Mouse (Mus musculus): ENCODE measurements around the gene Etv6. TPM values are rescaled to one million over a fixed set of nuclear protein-coding genes. Genes with fewer than 3 reads are reported as not detected.
A peak's percentile ranks its signal among the peaks of the same experiment; 100 is the strongest.

Gene Etv6
- polyA plus RNA-seq, 1 experiment: 23.4 TPM

DNA sequence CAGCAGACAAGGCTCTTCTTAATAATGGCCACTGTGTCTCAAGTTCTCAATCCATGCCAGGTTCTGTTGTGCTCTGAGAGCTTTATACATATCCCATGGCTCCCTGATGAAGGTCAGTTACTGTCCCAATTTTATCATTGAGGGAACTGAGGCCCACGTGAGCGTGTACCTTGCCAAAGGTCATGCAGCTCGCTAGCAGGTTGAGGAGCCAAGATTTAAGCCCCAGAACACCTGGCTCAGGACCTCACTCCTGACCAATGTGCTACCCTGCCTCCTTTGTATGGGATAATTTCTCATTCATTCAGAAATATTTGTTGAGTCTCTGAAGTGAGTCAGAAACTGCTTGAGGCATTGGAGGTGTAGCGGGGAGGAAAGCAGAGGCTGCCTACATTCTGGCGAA is 170.8 kb downstream of the Etv6 start:
- Histone ChIP-seq H3K27ac (ENCODE audit: insufficient read depth, low read depth, low read length) (no peak overlapping the region), H3K4me1 (ENCODE audit: control insufficient read depth, insufficient read depth, low read length) (peaks cover 23% of the 10 kb centered on the region), H3K4me3 (ENCODE audit: insufficient read depth, low read length) (no peak overlapping the region)
- TF ChIP-seq POLR2A (IDR thresholded peaks at IDR 0.05; ENCODE audit: borderline replicate concordance, low read depth, low read length) (no peak), CTCF (IDR thresholded peaks at IDR 0.05; ENCODE audit: low read depth, low read length) (no peak)

DNA sequence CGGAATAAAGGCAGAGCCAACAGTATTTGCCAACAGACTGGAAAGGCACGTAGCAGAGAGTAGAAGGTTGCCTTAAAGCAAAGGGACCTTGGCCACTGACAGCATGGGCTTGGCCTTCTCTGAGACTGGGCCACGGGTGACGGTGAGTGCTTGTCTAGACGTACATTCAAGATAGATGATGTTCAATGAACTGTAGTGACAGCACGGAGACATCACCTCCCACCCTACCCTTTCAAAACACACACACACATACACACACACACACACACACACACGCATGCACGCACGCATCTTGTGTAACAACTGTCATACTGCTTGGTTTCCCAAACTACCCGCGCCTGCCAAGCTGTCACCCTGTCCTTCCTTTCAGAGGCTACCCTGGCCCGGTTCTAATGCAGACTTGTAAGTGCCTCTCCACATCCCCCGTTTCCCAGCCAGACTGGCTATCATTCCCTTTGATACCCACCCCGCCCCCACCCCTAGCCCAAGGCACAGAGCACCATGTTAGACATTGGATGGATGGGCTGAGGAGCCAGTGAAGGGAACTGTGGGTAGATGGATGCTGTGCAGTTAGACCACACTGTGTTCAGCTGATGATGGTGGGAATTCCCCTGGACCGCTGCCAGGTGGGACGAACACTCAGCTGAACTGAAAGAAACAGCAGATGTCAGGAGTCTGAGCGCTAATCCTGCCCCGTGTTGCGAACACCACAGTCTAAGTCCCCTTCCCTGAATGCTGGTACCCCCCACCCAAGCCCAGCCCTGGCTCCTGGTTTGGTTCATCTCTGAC is 172.1 kb downstream of the Etv6 start:
- no peak for TF ChIP-seq CTCF (IDR thresholded peaks at IDR 0.05; ENCODE audit: low read depth, low read length)
- no peak for TF ChIP-seq POLR2A (IDR thresholded peaks at IDR 0.05; ENCODE audit: borderline replicate concordance, low read depth, low read length)
- H3K27ac ChIP-seq (ENCODE audit: insufficient read depth, low read depth, low read length): no peak overlapping the region
- H3K4me1 ChIP-seq (ENCODE audit: control insufficient read depth, insufficient read depth, low read length): peaks cover 16% of the 10 kb centered on the region
- H3K4me3 ChIP-seq (ENCODE audit: insufficient read depth, low read length): no peak overlapping the region

DNA sequence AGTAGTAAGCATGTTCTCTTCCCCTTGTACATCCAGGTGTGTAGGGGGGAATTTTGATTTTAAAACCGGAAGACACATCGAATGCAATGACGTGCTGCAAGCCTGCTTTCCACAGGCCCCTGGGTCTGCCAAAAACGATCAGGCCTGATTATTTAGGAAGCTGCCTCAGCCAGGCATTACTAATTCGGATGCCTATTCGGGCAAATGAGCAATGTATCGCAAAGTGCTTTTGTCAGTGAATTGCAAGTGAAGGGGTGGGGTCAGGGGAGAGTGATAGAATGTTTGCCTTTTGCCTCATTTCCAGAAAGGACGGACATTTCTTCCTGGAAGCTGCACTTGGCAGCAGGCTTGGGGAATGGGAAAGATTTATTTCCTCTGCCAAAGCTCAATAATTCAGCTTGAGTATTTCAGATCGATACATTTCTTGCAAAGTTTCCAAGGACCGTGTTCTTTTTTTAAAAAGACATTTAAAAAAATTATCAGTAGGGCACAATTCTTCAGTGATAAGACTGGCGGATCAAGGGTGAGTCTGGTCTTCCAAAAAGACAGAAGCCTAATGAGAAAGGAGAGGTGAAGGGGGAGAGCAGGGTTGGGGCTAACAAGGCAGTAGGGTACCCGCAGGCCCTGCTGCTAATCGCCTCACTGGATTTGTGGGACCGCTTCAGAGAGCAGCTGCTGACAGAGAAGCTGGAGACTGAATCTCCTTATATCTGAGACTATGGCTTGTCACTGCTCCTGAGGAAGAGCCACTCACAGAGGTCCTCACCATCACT is 172.9 kb downstream of the Etv6 start:
- H3K27ac ChIP-seq (ENCODE audit: insufficient read depth, low read depth, low read length): no peak overlapping the region
- TF ChIP-seq POLR2A (IDR thresholded peaks at IDR 0.05; ENCODE audit: borderline replicate concordance, low read depth, low read length): no peak
- no peak for TF ChIP-seq CTCF (IDR thresholded peaks at IDR 0.05; ENCODE audit: low read depth, low read length)
- no peak overlapping the region for H3K4me3 ChIP-seq (ENCODE audit: insufficient read depth, low read length)
- H3K4me1 ChIP-seq (ENCODE audit: control insufficient read depth, insufficient read depth, low read length): peaks cover 12% of the 10 kb centered on the region

DNA sequence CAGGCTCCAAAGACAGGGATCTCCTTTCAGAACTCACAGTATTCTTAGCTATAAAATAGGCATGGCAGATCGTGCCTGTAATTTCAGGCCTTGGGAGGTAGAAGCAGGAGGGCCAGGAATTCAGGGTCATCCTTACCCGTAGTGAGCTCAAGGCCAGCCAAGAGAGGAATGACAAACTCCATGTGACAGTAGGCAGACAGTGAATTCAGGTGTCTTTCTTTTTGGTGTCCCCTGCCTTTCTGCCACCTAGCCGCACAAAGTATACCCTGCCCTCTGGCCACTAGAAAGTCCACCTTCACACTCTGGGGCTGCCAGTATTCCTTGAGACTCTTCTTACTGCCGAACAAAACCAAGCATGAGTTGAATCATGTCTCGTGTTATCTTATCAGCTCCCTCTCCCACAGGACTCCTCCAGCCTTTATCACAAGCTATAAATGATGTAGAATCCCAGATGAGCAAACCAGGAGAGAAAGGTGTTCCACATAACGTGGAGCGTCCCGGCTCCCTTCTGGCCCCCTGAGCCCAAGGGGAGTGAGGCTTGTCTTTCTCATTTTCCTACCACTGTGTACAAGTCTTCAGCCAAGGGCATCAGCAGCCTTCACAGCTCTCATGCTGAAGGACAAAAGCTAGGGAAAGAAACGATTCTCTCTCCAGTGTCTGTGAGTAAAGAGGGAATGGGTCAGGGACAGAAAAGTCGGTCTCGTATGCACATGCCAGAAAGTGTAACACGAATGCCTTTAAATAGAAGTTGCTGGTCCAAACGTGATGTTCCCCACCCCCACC is 175.4 kb downstream of the Etv6 start:
- Histone ChIP-seq H3K27ac (ENCODE audit: insufficient read depth, low read depth, low read length) (no peak overlapping the region), H3K4me3 (ENCODE audit: insufficient read depth, low read length) (no peak overlapping the region), H3K4me1 (ENCODE audit: control insufficient read depth, insufficient read depth, low read length) (peaks cover 12% of the 10 kb centered on the region)
- TF ChIP-seq CTCF (IDR thresholded peaks at IDR 0.05; ENCODE audit: low read depth, low read length) (no peak), POLR2A (IDR thresholded peaks at IDR 0.05; ENCODE audit: borderline replicate concordance, low read depth, low read length) (no peak)

DNA sequence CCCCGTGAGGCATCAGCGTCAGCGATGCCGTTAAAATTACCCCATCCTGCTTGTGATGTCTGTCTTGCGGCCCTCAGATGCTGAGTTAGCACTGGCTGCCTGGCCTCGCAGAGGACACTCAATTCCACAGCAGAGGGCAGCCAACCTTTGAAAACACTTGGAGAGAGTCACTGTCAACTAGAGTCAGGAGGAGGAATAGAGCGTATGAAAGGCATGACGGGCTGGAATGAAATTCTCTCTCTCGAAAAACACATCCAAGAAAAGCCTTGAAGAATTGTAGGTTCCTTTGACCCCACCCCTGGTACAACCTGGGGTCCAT is 175.9 kb downstream of the Etv6 start:
- no peak for TF ChIP-seq POLR2A (IDR thresholded peaks at IDR 0.05; ENCODE audit: borderline replicate concordance, low read depth, low read length)
- no peak for TF ChIP-seq CTCF (IDR thresholded peaks at IDR 0.05; ENCODE audit: low read depth, low read length)
- Histone ChIP-seq H3K27ac (ENCODE audit: insufficient read depth, low read depth, low read length) (no peak overlapping the region), H3K4me3 (ENCODE audit: insufficient read depth, low read length) (no peak overlapping the region), H3K4me1 (ENCODE audit: control insufficient read depth, insufficient read depth, low read length) (peaks cover 12% of the 10 kb centered on the region)

DNA sequence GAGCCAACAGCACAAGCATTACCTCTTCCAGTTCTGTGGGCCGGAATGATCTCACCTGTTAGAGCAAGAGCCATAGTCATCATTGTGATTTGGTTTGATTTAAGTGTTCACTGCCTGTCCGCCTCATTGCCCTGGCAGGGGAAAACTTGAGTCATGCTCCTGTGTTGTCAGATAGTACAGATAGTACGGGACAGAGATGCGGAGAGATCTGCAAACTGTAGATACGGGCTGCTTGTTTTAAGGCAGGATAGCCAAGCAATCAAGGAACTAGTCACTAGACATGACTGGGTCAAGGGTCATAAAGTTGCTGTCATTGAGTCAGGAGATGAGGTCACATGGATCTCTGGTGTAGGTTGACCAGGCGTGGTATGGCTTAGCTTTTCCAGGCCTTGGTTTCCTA is 182.2 kb downstream of the Etv6 start:
- Histone ChIP-seq H3K4me3 (ENCODE audit: insufficient read depth, low read length) (no peak overlapping the region), H3K4me1 (ENCODE audit: control insufficient read depth, insufficient read depth, low read length) (peaks cover 20% of the 10 kb centered on the region), H3K27ac (ENCODE audit: insufficient read depth, low read depth, low read length) (no peak overlapping the region)
- TF ChIP-seq POLR2A (IDR thresholded peaks at IDR 0.05; ENCODE audit: borderline replicate concordance, low read depth, low read length): no peak
- no peak for TF ChIP-seq CTCF (IDR thresholded peaks at IDR 0.05; ENCODE audit: low read depth, low read length)

DNA sequence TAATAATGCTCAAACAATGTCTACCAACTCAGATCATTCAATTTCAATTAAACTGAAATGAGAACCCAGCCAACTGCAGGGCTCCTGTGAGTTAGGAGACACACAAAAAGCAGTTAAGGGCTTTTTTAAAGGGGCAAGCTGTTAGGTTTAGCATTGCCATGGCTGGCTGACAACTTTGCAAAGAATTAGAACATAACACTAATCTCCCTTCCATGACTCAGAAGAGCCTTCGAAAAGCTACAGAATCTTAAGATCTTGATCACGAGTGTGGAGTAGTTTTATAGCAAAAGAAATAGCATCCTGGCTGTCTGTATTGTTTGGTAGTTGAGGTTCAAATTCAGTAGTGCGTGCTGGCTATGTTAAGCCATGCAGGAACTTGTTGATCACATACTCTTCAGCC is 182.9 kb downstream of the Etv6 start:
- TF ChIP-seq POLR2A (IDR thresholded peaks at IDR 0.05; ENCODE audit: borderline replicate concordance, low read depth, low read length): no peak
- no peak for TF ChIP-seq CTCF (IDR thresholded peaks at IDR 0.05; ENCODE audit: low read depth, low read length)
- H3K27ac ChIP-seq (ENCODE audit: insufficient read depth, low read depth, low read length): no peak overlapping the region
- H3K4me1 ChIP-seq (ENCODE audit: control insufficient read depth, insufficient read depth, low read length): peaks cover 20% of the 10 kb centered on the region
- no peak overlapping the region for H3K4me3 ChIP-seq (ENCODE audit: insufficient read depth, low read length)

DNA sequence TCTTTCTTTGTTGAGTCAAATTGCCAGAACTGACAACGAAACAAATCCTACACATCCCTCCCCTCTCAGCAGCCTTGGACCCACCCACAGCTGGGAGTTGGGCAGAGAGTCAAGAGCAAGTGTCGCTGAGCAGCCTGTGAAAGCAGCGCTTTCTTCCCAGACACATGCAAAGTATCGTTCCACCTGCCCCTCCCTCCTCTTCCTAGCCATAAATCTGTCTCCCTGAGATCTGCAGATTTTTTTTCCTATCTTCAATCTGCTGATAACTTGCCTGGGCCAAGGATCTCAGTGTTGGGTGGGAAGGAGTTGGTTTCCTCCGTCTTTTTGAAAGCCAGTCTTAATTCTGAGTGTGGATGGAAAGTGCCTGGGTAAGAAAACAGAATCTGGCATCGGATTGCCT is 183.9 kb downstream of the Etv6 start:
- H3K4me1 ChIP-seq (ENCODE audit: control insufficient read depth, insufficient read depth, low read length): peaks cover 20% of the 10 kb centered on the region
- no peak overlapping the region for H3K4me3 ChIP-seq (ENCODE audit: insufficient read depth, low read length)
- TF ChIP-seq POLR2A (IDR thresholded peaks at IDR 0.05; ENCODE audit: borderline replicate concordance, low read depth, low read length) (no peak), CTCF (IDR thresholded peaks at IDR 0.05; ENCODE audit: low read depth, low read length) (no peak)
- H3K27ac ChIP-seq (ENCODE audit: insufficient read depth, low read depth, low read length): no peak overlapping the region

DNA sequence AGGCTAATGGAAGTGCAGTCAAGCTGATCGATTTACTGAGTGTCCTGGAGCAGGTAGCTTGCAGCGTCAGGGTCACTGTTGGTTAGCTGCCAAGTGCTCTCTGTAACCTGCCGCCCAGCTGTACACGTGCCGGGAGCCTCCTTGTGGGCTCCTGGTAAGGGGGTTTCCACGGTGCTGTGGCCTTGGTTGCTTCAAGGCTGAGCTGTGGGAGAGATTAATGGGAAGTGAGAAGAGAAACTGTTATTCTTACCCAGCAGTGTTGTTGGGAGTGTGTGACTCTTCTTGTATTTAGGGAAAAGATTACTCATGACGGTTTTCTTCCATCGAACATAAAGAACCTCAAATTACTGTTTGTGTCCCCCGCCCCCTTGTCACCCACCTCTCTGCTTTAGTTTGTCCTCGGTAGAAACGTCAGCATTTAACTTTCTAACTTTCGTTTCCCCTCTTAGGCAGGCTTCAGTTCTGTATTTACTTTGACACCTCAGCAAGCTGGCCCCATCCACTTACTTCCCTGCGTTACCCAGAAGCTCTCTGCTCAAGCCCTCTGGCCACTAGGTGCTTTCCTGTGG is 184.8 kb downstream of the Etv6 start:
- peak overlapping the region; percentile 31 for H3K4me3 ChIP-seq (ENCODE audit: insufficient read depth, low read length)
- TF ChIP-seq POLR2A (IDR thresholded peaks at IDR 0.05; ENCODE audit: borderline replicate concordance, low read depth, low read length): no peak
- no peak for TF ChIP-seq CTCF (IDR thresholded peaks at IDR 0.05; ENCODE audit: low read depth, low read length)
- peaks cover 20% of the 10 kb centered on the region for H3K4me1 ChIP-seq (ENCODE audit: control insufficient read depth, insufficient read depth, low read length)
- H3K27ac ChIP-seq (ENCODE audit: insufficient read depth, low read depth, low read length): peak overlapping the region; percentile 67
